Mouse (Mus musculus): Measurements from ENCODE around the gene Stc2. TPM values are rescaled to one million over a fixed set of nuclear protein-coding genes. Genes with fewer than 3 reads are reported as not detected.

Gene Stc2
- polyA plus RNA-seq, 1 experiment from 2014 or later, result 0.85 TPM

DNA sequence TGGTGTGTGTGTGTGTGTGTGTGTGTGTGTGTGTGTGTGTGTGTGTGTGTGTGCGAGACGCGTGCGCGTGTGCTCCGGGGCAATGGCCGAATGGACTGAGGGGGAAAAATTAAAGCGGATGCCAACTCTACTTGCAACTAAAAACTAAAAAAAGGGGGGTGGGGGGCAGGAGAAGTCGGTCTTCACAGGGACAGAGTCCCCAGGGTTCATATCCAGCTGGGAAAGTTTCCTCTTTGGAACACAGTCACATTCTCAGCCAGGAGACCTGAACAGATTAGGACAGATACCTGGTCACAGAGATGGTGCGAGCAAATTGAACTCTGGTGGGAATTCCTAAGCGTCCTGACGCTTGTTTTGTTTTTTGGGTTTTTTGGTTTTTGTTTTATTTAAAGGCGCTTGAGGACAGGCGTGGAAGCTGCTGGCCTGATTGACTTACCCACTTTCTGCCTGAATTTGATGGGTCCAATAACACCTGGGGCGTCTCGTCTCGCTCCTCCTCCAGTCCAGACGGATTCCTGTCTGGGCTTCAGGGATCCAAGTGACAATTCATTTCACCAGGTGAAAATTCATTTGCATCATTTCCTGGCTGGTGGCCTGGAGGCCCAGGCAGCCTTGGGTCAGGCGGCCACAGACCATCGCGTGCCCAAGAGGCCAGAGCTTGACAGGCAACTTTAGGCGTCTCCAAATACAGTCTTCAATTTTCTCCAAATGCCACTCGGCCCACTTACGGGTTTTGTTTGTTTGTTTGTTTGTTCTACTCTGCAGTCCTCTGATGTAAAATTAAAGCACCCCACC lies 759 bp upstream of the Stc2 start:
- Histone ChIP-seq H3K4me1 (ENCODE audit: control insufficient read depth, insufficient read depth, low read length) (peaks cover 15% of the 10 kb centered on the region), H3K4me3 (ENCODE audit: low read depth, low read length) (peak overlapping the region; percentile 25), H3K4me2 (ENCODE audit: low read depth, severe bottlenecking) (peak overlapping the region; percentile 92), H3K27me3 (ENCODE audit: control insufficient read depth, insufficient read depth, low read length) (peaks cover 35% of the 10 kb centered on the region), H3K9me3 (ENCODE audit: control insufficient read depth, low read length) (no peaks in the 10 kb centered on the region), H3K9ac (ENCODE audit: low read length) (peak overlapping the region; percentile 18; the same call in 1 of the 2 replicates), H3K27ac (replicated peaks; ENCODE audit: low read depth, low read length) (no peak overlapping the region), H3K36me3 (ENCODE audit: control insufficient read depth, insufficient read depth, low read length) (no peaks in the 10 kb centered on the region)
- 2% methylated on average over 22 of the region's 24 CpGs for WGBS
- DNase-seq (ENCODE audit: low spot score) (peak; percentile 26), ATAC-seq (ENCODE audit: insufficient number of reproducible peaks, low FRiP score, low TSS enrichment, low read depth) (peak; percentile 8; the same call in 1 of the 2 replicates)

DNA sequence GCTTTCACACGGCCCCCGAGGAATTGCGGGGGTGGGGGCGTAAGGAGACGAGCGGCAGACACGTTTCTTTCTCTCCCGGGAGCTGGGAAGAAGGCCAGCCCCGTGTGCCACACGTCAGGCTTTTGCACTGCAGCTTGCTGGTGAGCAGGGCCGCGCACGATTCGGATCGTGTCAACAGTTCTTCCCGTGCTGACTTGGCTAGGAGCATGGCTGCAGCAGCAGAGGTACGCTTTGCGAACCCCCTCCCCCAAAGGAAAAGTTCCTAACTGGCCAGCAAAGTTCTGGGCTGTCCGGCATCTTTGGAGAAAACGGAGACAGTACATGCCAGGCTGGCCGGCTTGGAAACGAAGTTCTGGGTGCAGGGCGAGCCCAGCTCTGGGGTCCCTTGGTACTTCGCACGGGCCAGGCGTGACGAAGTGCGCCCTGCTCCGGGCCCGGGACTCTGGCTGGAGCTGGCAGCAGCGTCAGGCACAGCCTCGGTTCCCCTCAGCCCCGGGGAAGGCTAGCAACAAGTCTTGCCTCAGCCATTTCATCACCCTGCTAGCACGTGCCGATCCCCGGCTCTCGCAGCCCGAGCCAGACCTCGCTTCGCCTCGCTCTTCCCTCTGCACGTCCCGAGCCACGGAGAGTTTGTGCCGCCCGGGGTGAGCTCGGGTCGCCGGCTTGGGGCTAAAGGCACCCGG lies 768 bp downstream of the Stc2 start:
- Histone ChIP-seq H3K36me3 (ENCODE audit: control insufficient read depth, insufficient read depth, low read length) (no peaks in the 10 kb centered on the region), H3K4me2 (ENCODE audit: low read depth, severe bottlenecking) (peak overlapping the region; percentile 92), H3K27me3 (ENCODE audit: control insufficient read depth, insufficient read depth, low read length) (peaks cover 35% of the 10 kb centered on the region), H3K4me3 (ENCODE audit: low read depth, low read length) (peak overlapping the region; percentile 25), H3K27ac (replicated peaks; ENCODE audit: low read depth, low read length) (no peak overlapping the region), H3K4me1 (ENCODE audit: control insufficient read depth, insufficient read depth, low read length) (peaks cover 15% of the 10 kb centered on the region), H3K9ac (ENCODE audit: low read length) (peak overlapping the region; percentile 13; the same call in 1 of the 2 replicates), H3K9me3 (ENCODE audit: control insufficient read depth, low read length) (no peaks in the 10 kb centered on the region)
- under 1% methylated on average over 48 of the region's 50 CpGs for WGBS
- peak; percentile 71 for DNase-seq (ENCODE audit: low spot score)
- peak; percentile 52; the same call in 1 of the 2 replicates for ATAC-seq (ENCODE audit: insufficient number of reproducible peaks, low FRiP score, low TSS enrichment, low read depth)

DNA sequence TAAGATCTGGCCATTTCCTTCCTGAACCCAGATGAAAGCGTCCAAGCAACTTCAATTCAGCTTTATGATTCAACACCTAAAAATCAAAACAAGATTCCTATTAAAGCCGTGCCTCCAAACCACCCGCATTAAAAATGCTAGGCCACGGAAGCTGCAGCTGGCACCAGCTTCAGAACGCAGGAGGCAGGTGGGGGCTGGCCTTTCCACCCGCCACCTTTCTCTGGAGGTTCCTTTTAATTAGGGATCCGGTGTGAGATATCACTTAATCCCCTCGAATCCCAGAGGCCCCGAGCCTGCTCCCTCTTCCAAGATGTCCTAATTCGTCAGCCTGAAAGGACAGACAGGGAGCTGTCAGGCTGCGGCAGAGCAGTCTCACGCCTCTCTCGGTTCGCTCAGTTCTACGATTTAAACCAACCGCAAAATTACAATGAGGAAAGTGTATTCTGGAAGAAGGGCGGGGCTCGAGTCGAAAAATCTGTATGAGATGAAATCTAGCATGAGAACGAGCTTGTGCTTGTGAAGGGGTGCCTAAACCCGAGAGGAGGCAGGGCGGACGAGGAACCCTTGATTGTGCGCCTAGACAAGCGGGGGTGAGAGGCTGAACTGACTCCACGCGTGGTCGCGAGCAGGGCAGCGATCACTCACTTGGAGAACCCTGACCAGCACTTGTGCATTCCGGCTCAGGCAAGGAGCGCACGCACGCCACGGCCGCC lies 1.5 kb downstream of the Stc2 start:
- no peaks in the 10 kb centered on the region for H3K36me3 ChIP-seq (ENCODE audit: control insufficient read depth, insufficient read depth, low read length)
- 0 out of 2 replicates have a peak, but pooled peaks have one; percentile 19 for ATAC-seq (ENCODE audit: insufficient number of reproducible peaks, low FRiP score, low TSS enrichment, low read depth)
- WGBS, result 3% methylated on average over 35 of the region's 36 CpGs
- no peak overlapping the region for H3K27ac ChIP-seq (replicated peaks; ENCODE audit: low read depth, low read length)
- H3K9me3 ChIP-seq (ENCODE audit: control insufficient read depth, low read length), result no peaks in the 10 kb centered on the region
- H3K27me3 ChIP-seq (ENCODE audit: control insufficient read depth, insufficient read depth, low read length), result peaks cover 35% of the 10 kb centered on the region
- peak overlapping the region; percentile 92 for H3K4me2 ChIP-seq (ENCODE audit: low read depth, severe bottlenecking)
- peak; percentile 25 for DNase-seq (ENCODE audit: low spot score)
- H3K9ac ChIP-seq (ENCODE audit: low read length), result no peak overlapping the region
- H3K4me1 ChIP-seq (ENCODE audit: control insufficient read depth, insufficient read depth, low read length), result peaks cover 15% of the 10 kb centered on the region
- H3K4me3 ChIP-seq (ENCODE audit: low read depth, low read length), result peak overlapping the region; percentile 25

DNA sequence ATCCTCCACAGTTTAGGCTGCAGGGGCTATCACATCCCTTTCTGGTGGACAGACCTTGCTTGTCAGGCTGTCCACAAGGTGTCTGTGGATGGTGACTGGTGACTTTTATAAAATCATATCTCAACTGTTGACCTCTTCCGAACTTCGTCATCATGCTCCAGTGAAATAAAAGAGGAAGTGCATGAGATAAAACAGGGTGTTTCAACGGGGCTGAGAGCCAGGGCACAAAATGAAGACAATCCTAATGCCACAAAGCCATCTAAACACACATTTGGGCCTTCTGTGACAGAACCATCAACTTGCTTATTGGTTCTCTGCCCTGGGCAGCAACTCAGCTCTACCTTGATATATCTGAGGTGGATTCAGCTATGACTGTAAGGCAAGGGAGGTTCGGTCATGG lies 3.0 kb downstream of the Stc2 start:
- ATAC-seq (ENCODE audit: insufficient number of reproducible peaks, low FRiP score, low TSS enrichment, low read depth), result no peak
- H3K27ac ChIP-seq (replicated peaks; ENCODE audit: low read depth, low read length), result no peak overlapping the region
- H3K36me3 ChIP-seq (ENCODE audit: control insufficient read depth, insufficient read depth, low read length), result no peaks in the 10 kb centered on the region
- no peak overlapping the region for H3K9ac ChIP-seq (ENCODE audit: low read length)
- H3K4me3 ChIP-seq (ENCODE audit: low read depth, low read length), result no peak overlapping the region
- H3K9me3 ChIP-seq (ENCODE audit: control insufficient read depth, low read length), result no peaks in the 10 kb centered on the region
- no peak overlapping the region for H3K4me2 ChIP-seq (ENCODE audit: low read depth, severe bottlenecking)
- 91% methylated on average over 4 of the region's 4 CpGs for WGBS
- H3K4me1 ChIP-seq (ENCODE audit: control insufficient read depth, insufficient read depth, low read length), result peaks cover 15% of the 10 kb centered on the region
- DNase-seq (ENCODE audit: low spot score), result no peak
- H3K27me3 ChIP-seq (ENCODE audit: control insufficient read depth, insufficient read depth, low read length), result peaks cover 22% of the 10 kb centered on the region

DNA sequence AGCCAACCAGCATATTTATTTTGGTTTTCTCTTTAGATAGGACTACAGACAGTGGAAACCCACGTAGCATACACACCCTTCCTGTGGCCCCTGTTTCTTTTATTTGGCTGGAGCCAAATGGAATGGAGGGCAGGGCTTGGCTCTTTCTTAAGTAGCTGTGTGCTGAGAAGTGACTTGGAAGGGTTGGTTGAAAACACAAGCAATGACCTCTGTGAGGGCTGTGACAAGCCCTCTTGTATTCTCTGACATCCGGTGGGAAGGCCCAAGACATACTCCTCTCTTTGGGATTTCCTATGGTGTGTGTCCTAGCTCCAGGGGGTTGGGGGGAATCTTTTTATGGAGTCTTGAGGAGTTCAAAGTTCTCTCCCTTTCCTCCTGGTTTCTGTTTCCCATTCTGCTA lies 3.5 kb downstream of the Stc2 start:
- H3K9ac ChIP-seq (ENCODE audit: low read length), result no peak overlapping the region
- H3K4me1 ChIP-seq (ENCODE audit: control insufficient read depth, insufficient read depth, low read length), result peaks cover 13% of the 10 kb centered on the region
- peaks cover 18% of the 10 kb centered on the region for H3K27me3 ChIP-seq (ENCODE audit: control insufficient read depth, insufficient read depth, low read length)
- no peaks in the 10 kb centered on the region for H3K36me3 ChIP-seq (ENCODE audit: control insufficient read depth, insufficient read depth, low read length)
- ATAC-seq (ENCODE audit: insufficient number of reproducible peaks, low FRiP score, low TSS enrichment, low read depth) (no peak), DNase-seq (ENCODE audit: low spot score) (no peak)
- H3K27ac ChIP-seq (replicated peaks; ENCODE audit: low read depth, low read length), result no peak overlapping the region
- 89% methylated on average over 2 of the region's 2 CpGs for WGBS
- H3K4me2 ChIP-seq (ENCODE audit: low read depth, severe bottlenecking), result no peak overlapping the region
- H3K9me3 ChIP-seq (ENCODE audit: control insufficient read depth, low read length), result no peaks in the 10 kb centered on the region
- H3K4me3 ChIP-seq (ENCODE audit: low read depth, low read length), result no peak overlapping the region

DNA sequence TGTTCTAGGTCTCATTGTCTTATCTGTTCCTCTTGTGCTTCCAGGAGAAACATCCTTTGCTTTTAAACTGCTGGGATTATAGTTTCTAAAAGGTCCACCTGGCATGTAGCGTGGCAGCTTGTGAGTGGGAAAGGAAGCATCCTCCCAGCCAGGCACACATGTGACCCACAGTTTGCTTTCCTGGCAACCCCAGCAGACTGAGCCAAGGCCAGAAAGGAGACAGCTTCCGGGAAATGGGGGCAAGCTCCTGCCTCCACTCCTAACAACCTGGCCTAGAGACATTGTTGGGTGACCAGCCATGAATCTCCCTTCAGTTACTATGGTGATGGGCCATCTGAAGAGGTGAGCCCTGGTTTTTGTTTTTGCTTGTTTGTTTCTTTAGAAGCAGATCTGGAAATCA lies 3.9 kb downstream of the Stc2 start:
- peaks cover 14% of the 10 kb centered on the region for H3K27me3 ChIP-seq (ENCODE audit: control insufficient read depth, insufficient read depth, low read length)
- no peaks in the 10 kb centered on the region for H3K9me3 ChIP-seq (ENCODE audit: control insufficient read depth, low read length)
- peaks cover 9% of the 10 kb centered on the region for H3K4me1 ChIP-seq (ENCODE audit: control insufficient read depth, insufficient read depth, low read length)
- H3K36me3 ChIP-seq (ENCODE audit: control insufficient read depth, insufficient read depth, low read length), result no peaks in the 10 kb centered on the region
- whole genome bisulfite sequencing, result 80% methylated on average over 2 of the region's 2 CpGs
- H3K9ac ChIP-seq (ENCODE audit: low read length), result no peak overlapping the region
- DNase-seq (ENCODE audit: low spot score) (no peak), ATAC-seq (ENCODE audit: insufficient number of reproducible peaks, low FRiP score, low TSS enrichment, low read depth) (no peak)
- H3K4me3 ChIP-seq (ENCODE audit: low read depth, low read length), result no peak overlapping the region
- H3K27ac ChIP-seq (replicated peaks; ENCODE audit: low read depth, low read length), result no peak overlapping the region
- H3K4me2 ChIP-seq (ENCODE audit: low read depth, severe bottlenecking), result no peak overlapping the region

DNA sequence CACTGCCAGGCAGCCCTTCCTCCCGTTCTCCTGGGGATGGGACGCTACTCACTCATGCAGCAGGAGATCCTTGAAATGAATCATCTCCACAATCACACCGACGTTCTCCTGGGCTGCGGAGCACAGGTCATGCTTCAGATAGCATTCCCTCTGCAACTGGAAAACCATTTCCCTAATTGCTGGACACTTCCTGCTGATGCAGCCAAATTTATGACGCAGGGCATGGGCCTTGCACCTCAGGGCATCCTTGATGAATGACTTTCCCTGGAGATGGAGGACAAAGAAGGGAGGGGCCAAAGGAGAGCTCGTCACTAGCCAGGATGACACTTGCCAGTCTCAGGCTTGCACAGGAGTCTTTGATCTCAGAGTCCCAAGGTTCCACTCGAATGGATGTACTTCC lies 4.6 kb downstream of the Stc2 start:
- WGBS, result 73% methylated on average over 8 of the region's 8 CpGs
- ATAC-seq (ENCODE audit: insufficient number of reproducible peaks, low FRiP score, low TSS enrichment, low read depth), result no peak
- Histone ChIP-seq H3K9me3 (ENCODE audit: control insufficient read depth, low read length) (no peaks in the 10 kb centered on the region), H3K27ac (replicated peaks; ENCODE audit: low read depth, low read length) (no peak overlapping the region), H3K4me3 (ENCODE audit: low read depth, low read length) (no peak overlapping the region), H3K4me2 (ENCODE audit: low read depth, severe bottlenecking) (no peak overlapping the region), H3K9ac (ENCODE audit: low read length) (no peak overlapping the region), H3K27me3 (ENCODE audit: control insufficient read depth, insufficient read depth, low read length) (peaks cover 8% of the 10 kb centered on the region; the same call in 1 of the 2 replicates), H3K36me3 (ENCODE audit: control insufficient read depth, insufficient read depth, low read length) (no peaks in the 10 kb centered on the region), H3K4me1 (ENCODE audit: control insufficient read depth, insufficient read depth, low read length) (0 out of 2 replicates have a peak, but pooled peaks cover 3% of the 10 kb centered on the region)
- DNase-seq (ENCODE audit: low spot score), result no peak

DNA sequence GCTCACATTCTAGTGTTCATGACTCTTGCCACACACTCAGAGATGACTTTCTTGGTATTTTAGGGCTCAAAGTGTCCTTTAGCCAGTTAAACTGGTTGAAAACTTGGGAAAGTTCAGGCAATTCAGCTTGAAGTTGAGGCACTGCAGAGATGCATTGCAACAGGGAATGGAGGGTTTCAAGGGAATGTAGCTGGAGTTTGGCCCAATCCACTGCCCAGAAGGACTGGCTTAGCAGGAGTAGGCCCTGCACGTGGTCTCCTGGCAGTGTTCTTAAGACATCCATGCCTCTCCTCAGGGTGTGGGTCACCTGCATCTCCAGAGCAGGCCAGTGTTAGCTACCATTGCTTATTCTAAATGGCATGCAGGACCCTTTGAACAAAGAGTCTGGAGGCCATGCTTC lies 7.0 kb downstream of the Stc2 start:
- ATAC-seq (ENCODE audit: insufficient number of reproducible peaks, low FRiP score, low TSS enrichment, low read depth) (no peak), DNase-seq (ENCODE audit: low spot score) (no peak)
- no peak overlapping the region for H3K27ac ChIP-seq (replicated peaks; ENCODE audit: low read depth, low read length)
- no peaks in the 10 kb centered on the region for H3K36me3 ChIP-seq (ENCODE audit: control insufficient read depth, insufficient read depth, low read length)
- no peaks in the 10 kb centered on the region for H3K9me3 ChIP-seq (ENCODE audit: control insufficient read depth, low read length)
- H3K4me1 ChIP-seq (ENCODE audit: control insufficient read depth, insufficient read depth, low read length), result no peaks in the 10 kb centered on the region
- H3K4me2 ChIP-seq (ENCODE audit: low read depth, severe bottlenecking), result no peak overlapping the region
- H3K4me3 ChIP-seq (ENCODE audit: low read depth, low read length), result no peak overlapping the region
- WGBS, result 80% methylated on average over 1 of the region's 1 CpGs
- H3K27me3 ChIP-seq (ENCODE audit: control insufficient read depth, insufficient read depth, low read length), result no peaks in the 10 kb centered on the region
- no peak overlapping the region for H3K9ac ChIP-seq (ENCODE audit: low read length)

Measured in limb, embryonic 11.5 days (tissue).